Mouse (Mus musculus) ES-E14 (cell line): Measurements from ENCODE around the gene Itgb8.

Experiments
- CHD2 ChIP-seq: IDR thresholded peaks from 2 replicates; pipeline ENCODE4 v1.6.1; 2014; ENCODE audit warnings: mild to moderate bottlenecking, low read depth, low read length, inconsistent platforms
- MAFK ChIP-seq: IDR thresholded peaks from 2 replicates; pipeline ENCODE4 v1.6.1; 2014; ENCODE audit warnings: mild to moderate bottlenecking, low read depth, low read length, inconsistent platforms; ENCODE audit not compliant: insufficient read depth
- ZC3H11A ChIP-seq: IDR thresholded peaks from 2 replicates; pipeline ENCODE4 v1.6.1; 2012; ENCODE audit warnings: low read depth, mild to moderate bottlenecking, inconsistent platforms, low read length, borderline replicate concordance

DNA sequence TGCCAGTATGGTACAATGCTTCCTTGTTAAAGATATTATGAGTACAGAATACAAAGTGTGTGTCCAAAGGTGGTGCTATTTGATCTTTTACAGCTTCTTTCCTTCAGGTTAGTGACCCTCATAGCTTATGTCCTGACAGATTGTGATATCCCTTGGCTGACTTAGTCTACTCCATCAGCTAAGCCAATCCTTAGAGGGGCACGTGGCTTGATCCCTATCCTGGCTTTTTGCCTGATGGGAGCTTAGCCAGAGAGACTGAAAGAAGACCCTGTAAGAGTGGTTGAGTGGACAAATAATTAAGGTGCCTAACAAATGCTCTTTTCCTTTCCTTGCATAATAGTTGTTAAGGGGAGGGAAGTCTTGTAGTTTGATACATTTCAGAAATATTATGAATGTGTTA lies 73.9 kb downstream of the Itgb8 start:
- TF ChIP-seq ZC3H11A, result no peak
- TF ChIP-seq MAFK, result no peak
- TF ChIP-seq CHD2, result no peak
